Mouse (Mus musculus): Measurements from ENCODE around the gene Klc1.
"Not testable (repeated sequence)": the region's sequence is repeated elsewhere in the genome, so short reads cannot be mapped to it uniquely, and the experiment has no call there.

Gene Klc1

DNA sequence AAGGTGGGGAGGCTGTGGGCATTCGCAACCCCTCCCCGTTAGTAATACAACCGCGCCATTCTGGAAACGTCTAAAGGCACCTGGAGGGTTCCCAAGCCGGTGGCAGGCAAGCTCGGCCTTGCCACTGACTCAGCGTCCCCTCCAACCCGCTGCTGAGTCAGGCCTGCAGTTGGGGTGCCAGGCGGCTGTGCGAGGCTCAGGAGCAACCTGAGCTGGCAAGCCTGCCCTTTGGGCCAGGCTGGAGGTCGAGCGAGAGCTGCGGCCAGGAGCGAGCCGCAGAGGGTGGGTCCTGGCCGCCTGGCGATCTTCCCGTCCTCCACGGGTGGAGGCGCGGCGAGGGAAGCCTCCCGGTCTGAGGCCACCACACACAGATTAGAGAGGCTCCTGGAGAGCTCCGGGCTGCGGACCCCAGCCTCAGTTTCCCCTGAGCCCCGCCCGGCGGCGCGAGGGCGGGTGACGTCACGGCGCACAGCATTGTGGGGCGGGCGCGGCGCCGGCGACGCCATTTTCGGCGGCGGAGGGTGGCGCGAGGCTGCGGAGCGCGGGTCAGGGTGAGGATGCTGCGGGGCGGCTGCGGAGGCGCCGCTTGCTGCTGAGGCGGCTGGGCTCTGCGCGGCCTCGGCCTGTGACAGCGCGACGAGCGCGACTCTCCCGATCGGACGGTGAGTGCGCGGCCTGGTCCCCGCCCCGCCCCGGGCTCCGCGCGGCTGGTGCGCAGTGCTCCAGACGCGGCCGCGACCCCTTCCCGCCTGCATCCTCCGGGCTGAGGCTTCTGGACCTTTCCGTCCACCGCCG, at the start of gene Klc1:
TSS of gene Klc1 (plus strand) at position 469 of the 795 bp plus-strand sequence.
- DNase-seq, result peak; percentile 78

DNA sequence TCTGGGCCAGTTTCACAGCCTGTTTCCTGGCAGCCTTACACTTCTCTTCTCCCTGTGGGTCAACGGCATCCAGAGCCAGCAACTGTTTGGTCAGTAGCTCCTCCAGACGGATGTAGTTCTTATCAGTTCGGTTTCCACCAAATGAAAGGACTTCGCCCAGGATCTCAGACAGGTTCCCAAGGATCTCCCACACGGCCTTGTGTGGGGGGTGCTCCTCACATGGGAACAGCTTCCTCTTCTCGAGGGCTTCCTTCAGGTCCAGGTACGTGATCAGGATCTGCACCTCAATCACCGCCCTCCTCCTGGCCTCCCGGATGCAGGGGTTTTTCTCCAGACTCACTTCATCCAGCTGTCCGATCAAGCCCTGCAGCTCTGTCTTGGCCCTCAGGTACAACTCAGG, 48.6 kb upstream of the Klc1 start:
- no peak for DNase-seq

DNA sequence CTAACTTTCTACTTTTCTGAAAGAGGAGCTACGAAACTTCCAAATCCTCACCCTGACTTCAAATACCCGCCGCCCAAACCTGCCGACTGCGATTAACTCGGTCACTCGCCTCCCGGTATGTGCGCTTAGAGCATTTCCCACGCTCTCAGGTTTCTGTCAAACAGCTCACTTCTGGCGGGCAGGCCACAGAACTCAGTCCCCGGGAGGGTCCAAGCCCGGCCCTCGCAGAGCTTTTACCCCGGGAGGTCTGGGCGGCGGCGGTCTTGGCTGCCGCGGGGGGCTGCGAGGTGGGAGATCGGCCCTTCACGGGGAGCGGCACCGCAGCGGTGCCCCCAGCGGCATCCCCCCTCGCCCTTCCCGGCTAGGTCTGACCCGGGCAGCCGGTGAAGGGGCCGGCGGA, 46.2 kb upstream of the Klc1 start:
- no peak for DNase-seq

DNA sequence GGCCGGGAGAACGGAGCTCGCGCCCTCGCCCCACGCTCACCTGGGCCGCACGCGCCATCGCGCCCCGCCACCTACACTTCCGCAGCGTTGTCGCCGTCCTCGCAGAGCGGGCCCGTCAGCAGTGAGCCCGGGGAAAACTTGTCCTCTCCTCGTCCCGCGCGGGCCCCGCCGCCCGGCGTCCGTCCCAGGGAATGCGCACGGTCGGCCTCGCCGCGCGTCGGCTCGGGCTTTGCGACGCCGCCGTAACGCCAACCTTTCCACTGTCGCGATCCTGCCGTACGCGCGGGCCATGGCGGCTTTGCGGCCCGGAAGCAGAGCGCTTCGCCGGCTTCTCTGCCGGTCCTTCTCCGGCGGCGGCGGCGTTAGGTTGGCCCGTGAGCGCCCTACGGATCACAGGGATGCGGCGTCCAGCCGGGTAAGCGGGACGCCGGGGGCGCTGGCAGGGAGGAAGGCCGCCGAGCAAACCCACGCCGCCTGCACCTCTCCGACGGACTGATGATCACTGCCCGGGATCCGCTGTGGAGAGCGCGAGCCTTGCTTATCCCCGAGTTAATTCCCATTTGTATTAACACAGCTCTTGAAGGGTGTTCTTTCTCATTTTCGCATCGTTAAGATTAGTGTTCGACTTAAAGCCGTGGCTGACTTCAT, 45.5 kb upstream of the Klc1 start, which contains the start of the genes Bag5 and Apopt1:
TSS of gene Bag5 (minus strand) at position 254 of the 648 bp plus-strand sequence.
TSS of gene Apopt1 (plus strand) at position 258 of the 648 bp plus-strand sequence.
- DNase-seq, result peak; percentile 93

DNA sequence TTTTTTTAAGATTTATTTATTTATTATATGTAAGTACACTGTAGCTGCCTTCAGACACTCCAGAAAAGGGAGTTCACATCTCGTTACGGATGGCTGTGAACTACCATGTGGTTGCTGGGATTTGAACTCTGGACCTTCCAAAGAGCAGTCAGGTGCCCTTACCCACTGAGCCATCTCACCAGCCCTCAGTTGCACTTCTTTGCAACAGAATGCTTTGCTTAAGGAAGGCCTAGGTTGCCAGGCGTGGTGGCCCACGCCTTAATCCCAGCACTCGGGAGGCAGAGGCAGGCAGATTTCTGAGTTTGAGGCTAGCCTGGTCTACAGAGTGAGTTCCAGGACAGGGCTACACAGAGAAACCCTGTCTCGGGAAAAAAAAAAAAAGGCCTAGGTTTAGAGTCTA, 44.8 kb upstream of the Klc1 start:
- not testable (repeated sequence) for DNase-seq

DNA sequence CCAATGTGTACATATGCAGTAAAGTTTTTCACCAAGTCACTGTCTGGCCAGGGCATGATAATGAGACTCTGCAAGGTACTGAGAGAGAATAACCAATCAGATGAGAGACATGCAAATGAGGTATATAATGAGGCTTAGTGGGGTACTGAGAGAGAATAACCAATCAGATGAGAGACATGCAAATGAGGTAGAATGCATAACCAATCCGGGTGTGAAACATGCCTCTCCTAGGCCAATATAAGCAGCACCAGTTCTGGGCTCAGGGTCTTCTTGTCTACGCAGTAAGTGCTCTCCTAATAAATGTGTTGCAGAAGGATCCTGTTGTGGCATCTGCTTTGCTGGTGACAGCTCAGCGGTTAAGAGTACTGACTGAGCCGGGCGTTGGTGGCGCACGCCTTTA, 42.1 kb upstream of the Klc1 start:
- DNase-seq, result no peak

DNA sequence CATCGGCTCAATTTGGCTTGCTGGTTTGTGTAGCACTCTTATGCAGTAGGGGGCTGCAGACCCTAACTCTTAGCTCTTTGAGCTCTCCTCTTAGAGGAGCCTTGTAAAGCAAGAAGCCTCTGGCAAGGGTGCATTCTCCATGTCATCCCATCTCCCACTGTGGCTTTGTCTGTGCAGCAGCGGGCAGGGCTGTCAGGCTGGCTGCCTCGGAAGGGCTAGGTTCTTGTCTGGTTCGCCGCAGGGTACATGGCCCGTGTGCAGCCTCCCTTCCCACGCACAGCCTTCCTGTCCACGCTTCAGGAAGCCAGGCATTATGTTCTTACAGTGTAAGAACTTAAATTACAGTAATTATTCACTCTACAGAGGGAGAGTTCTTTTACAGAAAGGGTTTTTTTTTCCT, 40.0 kb upstream of the Klc1 start:
- DNase-seq, result no peak

DNA sequence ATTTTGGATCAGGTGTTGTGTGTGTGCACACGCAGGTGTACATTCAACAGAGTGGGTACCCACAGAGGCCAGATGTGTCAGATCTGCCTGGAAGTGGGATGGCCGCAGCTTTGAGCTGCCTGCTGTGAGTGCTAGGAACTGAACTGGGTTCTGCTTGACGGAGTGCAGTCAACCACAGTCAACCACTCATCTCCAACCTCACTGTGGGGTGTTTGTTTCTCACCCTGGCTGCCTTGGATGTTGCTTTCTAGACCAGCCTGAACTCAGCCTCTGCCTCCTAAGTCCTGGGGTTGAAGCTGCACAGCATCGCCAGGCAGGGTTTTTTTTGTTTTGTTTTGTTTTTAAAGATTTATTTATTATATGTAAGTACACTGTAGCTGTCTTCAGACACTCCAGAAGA, 38.4 kb upstream of the Klc1 start:
- DNase-seq, result no peak

DNA sequence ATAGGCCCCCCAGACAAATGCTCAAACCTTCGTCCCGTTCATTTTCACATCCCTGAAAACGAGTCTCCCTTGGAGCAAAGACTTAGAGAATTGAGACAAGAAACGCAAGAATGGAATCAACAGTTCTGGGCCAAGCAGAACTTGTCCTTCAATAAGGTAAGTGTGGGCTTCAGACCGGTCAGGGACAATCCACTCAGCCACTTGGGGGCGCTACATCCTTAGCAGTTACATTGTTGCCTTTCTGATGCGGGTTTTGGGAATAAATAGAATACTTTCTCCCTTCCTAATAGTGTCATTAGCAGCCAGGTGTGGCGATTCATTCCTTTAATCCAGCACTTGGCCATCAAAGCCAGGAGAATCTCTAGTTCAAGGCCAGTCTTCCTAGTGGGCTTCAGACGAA, 36.0 kb upstream of the Klc1 start:
- DNase-seq, result no peak

DNA sequence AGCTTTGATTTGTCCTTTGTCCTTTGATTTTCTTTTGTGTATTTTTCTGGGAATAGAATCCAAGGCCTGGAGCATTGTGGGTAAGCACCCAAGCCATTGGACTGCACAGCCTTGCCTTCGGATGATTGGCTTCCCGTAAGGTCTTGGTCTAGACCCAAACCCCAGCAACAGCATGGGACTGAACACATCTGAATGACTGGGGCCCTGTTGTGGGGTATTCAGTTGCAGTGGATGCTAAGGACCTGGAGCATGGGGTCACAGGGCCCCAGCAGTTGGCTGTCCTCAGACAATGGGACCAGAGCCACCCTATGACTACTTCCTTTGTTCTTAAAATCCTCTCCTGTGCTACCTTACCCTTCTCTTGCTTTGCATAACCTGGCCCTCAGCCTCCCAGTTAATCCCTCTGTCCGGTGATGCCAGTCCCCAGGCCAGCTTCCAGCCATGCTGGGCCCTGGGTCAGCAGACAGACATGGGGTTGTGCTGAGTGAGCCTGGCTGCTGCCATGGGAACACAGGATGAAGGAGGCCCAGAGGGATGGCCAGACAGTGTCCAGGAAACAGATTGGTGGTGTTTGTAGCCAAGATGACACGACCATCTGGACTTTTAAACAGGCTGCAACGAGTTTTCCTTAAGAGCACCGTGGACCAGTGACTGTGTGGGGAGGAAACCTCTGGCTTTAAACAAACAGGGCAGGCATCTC, 33.9 kb upstream of the Klc1 start:
- no peak for DNase-seq

DNA sequence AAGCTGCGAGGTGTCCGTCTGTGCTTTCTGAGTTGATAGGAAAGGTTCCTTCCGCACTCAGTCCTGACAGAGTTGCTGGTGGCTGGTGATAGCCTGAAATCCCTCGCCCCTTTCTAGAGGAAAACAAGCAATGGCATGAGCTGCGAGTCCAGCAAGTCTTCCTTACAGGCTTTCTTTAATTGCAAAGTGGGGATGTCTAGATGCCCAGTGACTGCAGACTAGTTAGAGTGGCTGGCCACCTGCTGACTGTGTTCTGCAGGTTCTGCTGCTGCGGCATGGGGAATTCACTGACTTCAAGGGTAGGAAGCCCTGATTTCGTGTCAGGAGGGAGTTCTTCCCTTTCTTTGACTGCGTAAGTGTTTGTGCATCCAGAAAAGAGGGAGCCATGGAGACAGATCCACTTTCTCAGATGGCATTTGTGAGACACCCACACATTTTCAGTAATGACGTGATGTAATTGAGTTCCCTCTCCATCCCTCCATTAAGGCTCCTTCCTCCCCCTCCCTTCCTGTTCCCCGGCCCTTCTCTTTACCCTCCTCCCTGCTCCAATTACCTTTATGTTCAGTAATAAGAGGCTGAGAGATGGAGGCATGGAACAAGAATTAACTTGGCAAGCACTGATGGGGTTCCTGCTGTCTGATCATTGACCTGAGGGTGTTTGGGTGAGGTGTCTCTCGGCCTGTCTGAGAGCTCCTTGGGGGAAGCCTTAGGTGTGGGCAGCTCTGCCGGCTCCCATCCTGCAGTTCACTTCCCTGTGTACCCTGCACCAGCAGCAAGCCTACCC, 33.1 kb upstream of the Klc1 start:
- DNase-seq, result peak; percentile 76

DNA sequence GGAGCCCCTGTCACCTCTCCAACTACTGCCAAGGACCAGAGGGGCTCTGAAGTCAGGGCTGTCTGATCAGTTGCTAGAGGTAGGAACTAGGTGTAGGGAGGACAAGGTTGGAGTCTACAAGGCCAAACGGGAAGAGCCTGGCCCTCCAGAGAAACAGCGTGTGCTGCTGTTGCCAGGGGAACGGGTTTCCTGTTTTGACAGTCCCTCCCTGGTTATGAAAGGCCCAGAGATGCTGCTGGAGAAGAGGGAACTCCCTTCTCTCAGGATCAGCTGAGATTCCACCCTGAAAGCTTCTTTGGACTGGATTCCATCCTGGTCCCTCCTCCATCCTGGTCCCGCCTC, 32.6 kb upstream of the Klc1 start:
- peak; percentile 69 for DNase-seq

DNA sequence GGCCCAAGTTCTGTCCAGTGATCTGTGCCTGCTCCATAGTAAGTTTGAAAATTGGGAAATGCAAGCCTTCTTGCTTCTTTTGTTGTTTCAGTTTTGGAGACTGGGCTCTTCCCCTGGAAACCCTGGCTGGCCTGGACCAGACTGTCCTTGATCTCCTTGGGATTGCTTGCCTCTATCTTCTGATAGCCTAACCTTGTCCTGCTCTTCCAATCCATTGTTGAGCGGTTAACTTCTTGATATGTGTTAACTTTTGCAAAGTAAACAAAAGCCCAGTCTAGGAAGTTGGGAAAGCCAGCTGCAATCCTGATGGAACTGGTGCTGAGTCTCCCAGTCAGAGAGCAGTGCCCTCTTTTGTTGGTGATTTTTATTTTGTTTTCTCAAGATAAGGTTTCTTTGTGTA, 30.7 kb upstream of the Klc1 start:
- DNase-seq, result no peak

DNA sequence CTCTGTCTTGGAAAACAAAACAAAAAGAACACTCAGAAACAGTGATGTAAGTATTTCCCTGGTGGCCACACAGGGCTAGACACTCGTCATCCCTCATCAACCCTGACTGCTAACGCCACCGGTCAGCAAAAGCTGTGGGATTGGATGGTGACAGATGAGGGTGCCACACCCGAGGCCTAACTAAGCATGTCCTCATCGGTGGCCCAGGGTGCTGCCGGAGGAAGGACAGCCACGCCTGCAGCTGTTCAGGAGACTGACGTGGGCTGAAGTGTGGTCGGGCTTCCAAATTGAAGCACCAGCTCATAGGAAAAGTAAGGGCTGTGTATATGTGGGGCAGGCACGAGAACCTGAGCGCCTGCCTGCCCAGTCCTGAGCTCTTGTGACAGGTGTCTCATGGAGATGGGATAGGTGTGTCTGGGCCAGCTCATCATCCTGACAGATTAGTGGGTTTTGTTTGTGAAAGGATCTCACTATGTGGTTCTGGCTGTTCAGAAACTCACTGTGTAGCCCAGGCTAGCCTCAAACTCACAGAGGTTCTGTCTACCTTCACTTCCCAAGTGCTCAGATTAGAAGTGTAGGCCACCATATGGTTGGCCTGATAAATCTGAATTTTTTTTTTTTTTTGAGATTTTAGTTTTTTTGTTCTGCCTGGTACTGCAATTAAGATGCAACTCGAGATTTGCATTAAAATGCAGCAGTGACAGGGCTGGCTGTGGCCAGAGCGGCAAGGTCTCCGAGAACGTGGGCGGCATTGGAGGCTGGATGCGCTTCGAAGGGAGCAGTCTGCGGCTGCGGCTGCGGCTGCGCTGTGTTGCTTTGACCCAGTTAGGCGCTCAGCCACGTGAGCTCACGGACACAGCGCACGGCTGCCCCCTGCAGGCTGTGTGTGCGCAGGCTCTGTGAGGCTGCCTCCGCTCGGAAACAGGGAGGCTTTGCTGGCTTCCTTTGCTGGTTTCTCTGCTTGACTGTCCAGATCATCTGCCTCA, 26.5 kb upstream of the Klc1 start:
- DNase-seq, result peak; percentile 91

DNA sequence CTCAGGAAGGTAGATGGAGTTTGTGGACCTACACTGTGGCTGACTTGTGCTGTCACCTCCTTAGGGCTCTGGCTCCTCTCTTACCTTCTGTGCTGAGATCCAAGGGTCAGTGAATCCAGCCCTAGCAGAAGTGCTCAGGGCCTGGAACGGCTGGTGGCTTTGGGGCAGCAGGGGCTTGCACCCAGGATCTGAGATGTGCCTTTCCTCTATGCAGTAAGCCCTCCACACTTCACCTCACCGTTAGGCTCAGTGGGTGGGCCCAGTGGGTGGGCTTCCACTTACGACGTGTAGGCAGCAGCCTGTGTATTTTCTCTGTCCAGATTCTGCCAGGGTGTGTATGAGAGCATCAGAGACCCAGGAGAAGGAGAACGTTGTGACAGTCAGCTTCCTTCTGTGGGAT, 25.7 kb upstream of the Klc1 start:
- DNase-seq, result no peak

DNA sequence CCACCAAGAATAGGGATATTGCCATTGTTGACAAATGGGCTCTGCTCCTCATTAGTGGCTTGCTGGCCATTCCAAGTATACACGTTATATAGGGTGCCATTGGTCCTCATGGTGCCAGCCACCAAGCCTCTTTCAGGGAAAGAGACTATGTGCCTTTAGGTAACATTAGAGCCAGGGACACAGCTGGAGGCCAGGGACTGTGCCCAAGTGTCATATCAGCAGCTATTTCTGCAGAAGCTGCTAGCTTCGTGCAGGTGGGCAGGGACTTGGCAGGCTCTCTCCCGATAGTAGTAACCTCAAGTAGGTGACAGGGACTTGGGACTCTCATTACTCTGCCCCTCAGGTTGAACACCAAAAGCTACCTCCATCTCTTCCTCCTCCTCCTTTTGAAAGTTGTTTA, 23.7 kb upstream of the Klc1 start:
- DNase-seq, result no peak

DNA sequence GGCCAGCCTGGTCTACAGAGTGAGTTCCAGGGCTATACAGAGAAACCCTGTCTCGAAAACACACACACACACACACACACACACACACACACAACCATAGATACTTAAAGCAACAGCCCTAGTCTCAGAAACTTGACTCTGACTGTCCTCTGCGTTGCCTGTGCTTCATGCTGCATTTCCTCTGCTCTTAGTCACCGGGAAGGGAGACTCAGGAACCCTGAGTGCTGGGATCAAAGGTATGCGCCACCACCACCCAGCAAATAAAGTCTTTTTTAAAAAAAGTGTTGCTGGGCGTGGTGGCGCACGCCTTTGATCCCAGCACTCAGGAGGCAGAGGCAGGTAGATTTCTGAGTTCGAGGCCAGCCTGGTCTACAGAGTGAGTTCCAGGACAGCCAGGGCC, 22.0 kb upstream of the Klc1 start:
- DNase-seq, result not testable (repeated sequence)

DNA sequence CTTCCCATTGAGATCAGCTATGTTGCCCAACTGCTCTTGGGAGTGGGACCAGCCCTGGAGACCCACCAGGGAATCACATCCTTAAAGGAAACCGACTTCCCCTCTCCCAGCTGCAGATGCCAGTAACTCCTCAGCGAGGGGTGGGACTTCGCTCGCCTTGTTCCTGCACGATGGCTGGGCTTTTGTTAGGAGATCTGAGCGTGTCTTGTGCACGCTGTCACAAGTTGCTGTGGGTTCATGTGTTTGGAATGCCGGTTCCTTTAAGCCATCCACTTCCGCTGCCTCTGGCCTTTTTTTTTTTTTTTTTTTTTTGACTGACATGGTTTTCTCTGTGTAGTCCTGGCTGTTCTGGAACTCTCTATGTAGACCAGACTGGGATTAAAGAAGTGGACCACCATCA, 21.3 kb upstream of the Klc1 start:
- no peak for DNase-seq

DNA sequence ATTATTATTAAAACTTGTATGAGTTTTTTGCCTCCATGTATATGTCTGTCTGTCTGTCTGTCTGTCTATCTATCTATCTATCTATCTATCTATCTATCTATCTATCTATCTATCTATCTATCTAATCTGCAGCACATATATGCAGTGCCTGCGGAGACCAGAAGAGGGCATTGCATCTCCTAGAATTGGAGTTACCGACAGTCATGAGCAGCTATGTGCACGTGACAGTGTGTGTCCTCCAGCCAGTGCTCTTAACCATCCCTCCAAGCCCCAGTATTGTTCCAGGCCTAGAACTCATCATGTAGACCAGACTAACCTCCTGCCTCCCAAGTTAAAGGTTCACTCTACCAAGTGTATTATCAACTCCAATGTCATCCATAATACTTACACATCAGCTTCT, 19.9 kb upstream of the Klc1 start:
- DNase-seq, result peak; percentile 60

DNA sequence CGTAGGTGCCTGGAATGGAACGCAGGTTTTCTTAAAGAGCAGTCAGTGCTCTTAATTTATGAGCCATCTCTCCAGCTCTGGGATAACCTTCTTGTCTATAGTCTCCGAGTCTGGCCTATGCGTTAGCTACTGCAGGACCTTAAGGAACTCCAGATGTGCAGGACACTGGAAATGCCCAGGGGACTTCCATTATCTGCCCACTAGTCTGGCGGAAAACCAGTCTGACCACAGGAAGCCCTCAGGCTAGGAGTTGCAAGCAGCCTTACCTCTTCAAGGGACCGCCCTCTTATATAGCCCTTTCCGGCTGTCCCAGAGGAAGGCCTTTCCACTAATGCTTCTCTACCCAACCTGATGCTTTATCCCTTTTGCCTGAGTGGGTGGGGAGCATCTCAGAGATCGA, 17.3 kb upstream of the Klc1 start:
- DNase-seq, result no peak

DNA sequence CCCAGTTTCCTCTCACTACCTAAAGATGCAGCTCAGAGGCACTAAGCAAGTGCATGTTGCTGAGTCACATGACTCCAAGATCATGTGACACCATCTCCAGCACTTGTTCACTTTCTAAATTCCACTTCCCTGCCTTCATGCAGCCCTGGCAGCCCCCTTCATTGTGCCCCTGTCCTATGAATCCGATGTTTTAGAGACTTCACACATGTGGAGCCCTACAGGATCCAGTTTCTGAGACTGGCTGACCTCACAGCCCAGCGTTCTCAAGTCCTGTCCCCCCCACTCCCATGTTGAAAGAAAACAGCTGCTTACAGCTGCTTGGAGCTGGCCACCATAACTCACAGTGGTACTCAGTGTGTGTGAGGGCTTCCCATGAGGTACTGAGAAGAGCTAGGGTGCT, 15.2 kb upstream of the Klc1 start:
- no peak for DNase-seq

DNA sequence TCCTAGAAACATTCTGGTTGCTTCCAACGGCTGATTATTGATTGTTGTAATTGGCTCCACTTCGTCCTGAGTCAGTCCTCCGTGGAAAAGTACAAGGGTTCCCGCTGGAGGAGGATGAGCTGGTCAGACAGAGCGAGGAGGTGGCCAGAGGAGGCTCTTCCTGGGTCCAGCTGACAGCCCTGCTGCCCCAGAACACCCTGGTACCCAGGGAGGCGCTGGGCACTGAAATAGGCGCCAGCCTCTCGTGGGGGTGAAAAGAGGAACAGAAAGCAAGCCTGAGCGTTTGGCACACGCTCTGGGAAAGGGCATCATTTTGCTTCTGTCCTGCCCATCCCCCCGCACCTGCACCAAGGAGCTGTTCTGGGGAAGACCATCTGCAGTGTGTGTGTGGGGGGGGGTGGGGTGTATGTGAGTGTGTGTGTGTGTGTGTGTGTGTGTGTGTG, 14.6 kb upstream of the Klc1 start:
- no peak for DNase-seq

Data from right cerebral cortex, adult 18-20 months (tissue).